Mouse (Mus musculus) frontal cortex, adult 2 months (tissue): ENCODE results near the gene Cdh11. TPM values are rescaled to one million over a fixed set of nuclear protein-coding genes. Genes with fewer than 3 reads are reported as not detected.
A peak's percentile ranks its signal among the peaks of the same experiment; 100 is the strongest.

Experiments used
- DNase-seq, 2 experiments: peaks; one replicate each; pipeline ENCODE4 v3.0.0; 2022; ENCODE audit warnings: low spot score in 1 of 2; ENCODE audit errors: extremely low spot score in 1 of 2
- polyA plus RNA-seq: library from polyadenylated mRNA; depleted of rRNA; stranded (reverse); fragments of >200 nt; gene quantifications from 2 replicates; pipeline ENCODE4 v1.2.3, GENCODE M21; 2012; rRNA removed

Gene Cdh11
- polyA plus RNA-seq = 22.6 and 29.6 TPM in 2 replicates

- DNase-seq = no peak
These were observed at the start of gene Cdh11 for GRCm38 (mm10) chr8:102785592-102786416. TSS of gene Cdh11 (minus strand) at chr8:102785642.

GRCm38 (mm10) chr8:102813959-102814358 lies 28.5 kb upstream of the Cdh11 start:
- peak in 1 of 2 experiments; percentile 8 for DNase-seq

- DNase-seq = peak in 1 of 2 experiments; percentile 65
These were observed 4.9 kb upstream of the Cdh11 start for GRCm38 (mm10) chr8:102790303-102790702.

GRCm38 (mm10) chr8:102786467-102787360 lies 1.3 kb upstream of the Cdh11 start:
- peak in 1 of 2 experiments; percentile 56 for DNase-seq

GRCm38 (mm10) chr8:102784835-102785455 lies 497 bp downstream of the Cdh11 start:
- peak; percentile 34 to 75 for DNase-seq

- DNase-seq = peak in 1 of 2 experiments; percentile 58
These were observed 1.4 kb downstream of the Cdh11 start for GRCm38 (mm10) chr8:102783821-102784591.

- DNase-seq = no peak
These were observed 2.5 kb downstream of the Cdh11 start for GRCm38 (mm10) chr8:102782707-102783489.

- DNase-seq = peak; percentile 68 to 94
These were observed 4.5 kb downstream of the Cdh11 start for GRCm38 (mm10) chr8:102780899-102781298.

- DNase-seq = no peak
These were observed 10.8 kb downstream of the Cdh11 start for GRCm38 (mm10) chr8:102774594-102774993.

GRCm38 (mm10) chr8:102771456-102771855 lies 14.0 kb downstream of the Cdh11 start:
- no peak for DNase-seq

- no peak for DNase-seq
These were observed 31.6 kb downstream of the Cdh11 start for GRCm38 (mm10) chr8:102753839-102754238.

- DNase-seq = no peak
These were observed 42.5 kb downstream of the Cdh11 start for GRCm38 (mm10) chr8:102742940-102743339.

- DNase-seq = no peak
These were observed 43.3 kb downstream of the Cdh11 start for GRCm38 (mm10) chr8:102742008-102742591.

- no peak for DNase-seq
These were observed 44.5 kb downstream of the Cdh11 start for GRCm38 (mm10) chr8:102740963-102741362.

- peak in 1 of 2 experiments; percentile 37 for DNase-seq
These were observed 46.4 kb downstream of the Cdh11 start for GRCm38 (mm10) chr8:102738961-102739487.

- DNase-seq = peak in 1 of 2 experiments; percentile 24
These were observed 47.0 kb downstream of the Cdh11 start for GRCm38 (mm10) chr8:102738395-102738794.

GRCm38 (mm10) chr8:102734419-102734818 lies 51.0 kb downstream of the Cdh11 start:
- no peak for DNase-seq

GRCm38 (mm10) chr8:102726206-102726935 lies 59.1 kb downstream of the Cdh11 start:
- no peak for DNase-seq
